Mouse (Mus musculus) midbrain, embryonic 16.5 days (tissue): ENCODE results near the gene Bub3. TPM values are rescaled to one million over a fixed set of nuclear protein-coding genes. Genes with fewer than 3 reads are reported as not detected.

ENCODE experiments used
- polyA plus RNA-seq: library from polyadenylated mRNA; unstranded; fragments of >200 nt; fragmentation: Nextera tagmentation; extraction: Ambion mirVana; gene quantifications from 2 replicates; pipeline ENCODE4 v1.2.1, GENCODE M21; 2015

Gene Bub3
- polyA plus RNA-seq, 1 experiment from 2014 or later, result 146 TPM

Other genes with a start within 250 kb of the Bub3 start
- not detected in 2 replicates for gene Cuzd1, start 237.9 kb upstream of the Bub3 start, polyA plus RNA-seq
- not detected in 2 replicates for gene Fam24b, start 230.7 kb upstream of the Bub3 start, polyA plus RNA-seq
- gene Fam24a, start 226.4 kb upstream of the Bub3 start, polyA plus RNA-seq, result not detected in 2 replicates
- 29.9 and 32.4 TPM in 2 replicates for gene 2310057M21Rik, start 197.5 kb upstream of the Bub3 start, polyA plus RNA-seq
- gene Pstk, start 189.1 kb upstream of the Bub3 start, polyA plus RNA-seq, result 48.6 and 49.2 TPM in 2 replicates
- 12.6 and 15.0 TPM in 2 replicates for gene Ikzf5, start 149.7 kb upstream of the Bub3 start, polyA plus RNA-seq
- 115 and 121 TPM in 2 replicates for gene Acadsb, start 149.6 kb upstream of the Bub3 start, polyA plus RNA-seq
- gene Hmx3, start 17.4 kb upstream of the Bub3 start, polyA plus RNA-seq, result 0.20 and 0.85 TPM in 2 replicates
- 0.57 and 1.7 TPM in 2 replicates for gene Hmx2, start 11.4 kb upstream of the Bub3 start, polyA plus RNA-seq